Mouse (Mus musculus) embryonic facial prominence, embryonic 13.5 days (tissue): ENCODE results near the gene S100a13. TPM values are rescaled to one million over a fixed set of nuclear protein-coding genes. Genes with fewer than 3 reads are reported as not detected.

Experiments used
- polyA plus RNA-seq: library from polyadenylated mRNA; unstranded; fragments of >200 nt; fragmentation: Nextera tagmentation; extraction: Ambion mirVana; gene quantifications from 2 replicates; pipeline ENCODE4 v1.2.1, GENCODE M21; 2015

Gene S100a13
- polyA plus RNA-seq, 1 experiment from 2014 or later, result 24.2 TPM

Other genes with a start within 250 kb of the S100a13 start
- 4.9 and 5.6 TPM in 2 replicates for gene Dennd4b, start 249.2 kb upstream of the S100a13 start, polyA plus RNA-seq
- gene Gatad2b, start 221.3 kb upstream of the S100a13 start, polyA plus RNA-seq, result 19.0 and 24.5 TPM in 2 replicates
- 39.6 and 44.3 TPM in 2 replicates for gene Slc27a3, start 124.5 kb upstream of the S100a13 start, polyA plus RNA-seq
- 31.0 and 31.1 TPM in 2 replicates for gene Ints3, start 80.8 kb upstream of the S100a13 start, polyA plus RNA-seq
- 2.8 and 5.0 TPM in 2 replicates for gene Npr1, start 48.6 kb upstream of the S100a13 start, polyA plus RNA-seq
- 265 and 286 TPM in 2 replicates for gene Ilf2, start 38.3 kb upstream of the S100a13 start, polyA plus RNA-seq
- gene Snapin, start 23.4 kb upstream of the S100a13 start, polyA plus RNA-seq, result 85.5 and 100 TPM in 2 replicates
- gene Chtop, start 4.9 kb upstream of the S100a13 start, polyA plus RNA-seq, result 187 and 195 TPM in 2 replicates
- gene S100a1, start within 50 bp of the S100a13 start, polyA plus RNA-seq, result 13.5 and 16.5 TPM in 2 replicates
- 22.7 and 25.5 TPM in 2 replicates for gene S100a14, start 12.4 kb downstream of the S100a13 start, polyA plus RNA-seq
- gene S100a16, start 22.8 kb downstream of the S100a13 start, polyA plus RNA-seq, result 95.0 and 96.5 TPM in 2 replicates
- 0.44 and 0.62 TPM in 2 replicates for gene S100a3, start 46.1 kb downstream of the S100a13 start, polyA plus RNA-seq
- gene S100a2, start 75.8 kb downstream of the S100a13 start, polyA plus RNA-seq, result not detected in 2 replicates
- gene Gm42674, start 87.5 kb downstream of the S100a13 start, polyA plus RNA-seq, result not detected in 2 replicates
- 18.8 and 19.2 TPM in 2 replicates for gene S100a4, start 89.3 kb downstream of the S100a13 start, polyA plus RNA-seq
- not detected in 2 replicates for gene S100a5, start 94.1 kb downstream of the S100a13 start, polyA plus RNA-seq
- 89.9 and 97.9 TPM in 2 replicates for gene S100a6, start 98.4 kb downstream of the S100a13 start, polyA plus RNA-seq
- gene S100a7a, start 139.6 kb downstream of the S100a13 start, polyA plus RNA-seq, result 0.41 TPM in 1 of 2 replicates, not detected in the other
- gene S100a8, start 154.5 kb downstream of the S100a13 start, polyA plus RNA-seq, result 5.9 and 15.4 TPM in 2 replicates
- gene S100a9, start 181.3 kb downstream of the S100a13 start, polyA plus RNA-seq, result 4.0 and 13.4 TPM in 2 replicates
- gene Pglyrp4, start 212.5 kb downstream of the S100a13 start, polyA plus RNA-seq, result not detected in 2 replicates